Mouse (Mus musculus): ENCODE data around the gene Cyb561d1.

DNA sequence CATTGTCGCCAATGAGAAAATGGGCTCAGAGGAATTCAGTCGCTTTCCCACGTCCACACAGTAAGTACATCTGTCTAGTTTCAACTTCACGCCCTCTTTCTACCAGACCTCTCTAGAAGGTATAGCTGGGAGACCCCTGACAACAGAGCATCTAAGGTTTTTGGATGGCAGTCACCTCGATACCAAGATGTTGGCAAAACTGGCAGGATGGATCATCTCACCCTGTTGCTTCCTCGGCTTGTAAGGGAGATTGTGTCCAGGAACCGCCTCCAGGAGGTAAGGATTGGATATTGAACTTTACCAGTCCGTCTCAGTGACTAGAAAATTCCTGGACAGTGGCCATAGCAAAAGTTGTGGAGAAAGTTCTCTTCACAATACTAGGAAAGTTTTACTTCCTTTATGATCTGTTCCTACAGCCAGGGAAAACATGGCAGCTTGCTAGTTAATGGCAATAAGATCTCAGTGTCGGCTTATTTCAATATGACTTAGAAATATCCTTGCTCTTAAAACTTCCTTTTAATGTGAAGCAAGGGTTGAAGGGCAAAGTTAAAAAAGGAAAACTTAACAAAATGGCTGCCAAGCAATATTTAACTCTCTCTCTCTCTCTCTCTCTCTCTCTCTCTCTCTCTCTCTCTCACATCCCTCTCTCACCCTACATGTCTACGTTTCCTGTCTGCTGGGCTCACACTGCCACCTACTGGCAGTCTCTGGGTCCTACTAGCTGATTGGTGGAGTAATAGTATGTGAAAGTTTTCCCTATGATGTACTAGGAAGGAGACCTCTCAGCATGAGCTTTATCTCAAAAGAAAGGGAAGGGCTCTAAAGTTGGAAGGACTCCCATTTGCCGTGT, 53.4 kb downstream of the Cyb561d1 start:
- peak; percentile 70 to 98; a peak in 3 of 4 replicates for TF ChIP-seq CTCF (conservative IDR thresholded peaks at IDR 0.05 in 1 of 2, IDR thresholded peaks at IDR 0.05 in 1 of 2; ENCODE audit: low read depth in 2 of 2, low read length in 2 of 2)
- TF ChIP-seq EP300 (IDR thresholded peaks at IDR 0.05; ENCODE audit: low read length) = peak; percentile 56
- peak; percentile 34; the same call in 1 of the 2 replicates for TF ChIP-seq POLR2A (IDR thresholded peaks at IDR 0.05; ENCODE audit: low read depth, low read length)
- TF ChIP-seq HCFC1 (IDR thresholded peaks at IDR 0.05; ENCODE audit: low read depth, low read length) = peak; percentile 68
- peak; percentile 47; the same call in 1 of the 2 replicates for TF ChIP-seq TCF12 (IDR thresholded peaks at IDR 0.05; ENCODE audit: low read depth, low read length)
- peak; percentile 66; the same call in 1 of the 2 replicates for TF ChIP-seq NELFE (IDR thresholded peaks at IDR 0.05; ENCODE audit: low read depth, low read length)
- peak; percentile 13; the same call in 1 of the 2 replicates for TF ChIP-seq ZNF384 (IDR thresholded peaks at IDR 0.05; ENCODE audit: low read depth, low read length)
- TF ChIP-seq NRF1 (IDR thresholded peaks at IDR 0.05; ENCODE audit: low read depth, low read length) = peak; percentile 51; the same call in 1 of the 2 replicates
- no peak for TF ChIP-seq E2F4 (IDR thresholded peaks at IDR 0.05; ENCODE audit: insufficient replicate concordance, low read depth, low read length)
- no peak for TF ChIP-seq USF2 (conservative IDR thresholded peaks at IDR 0.05; ENCODE audit: low read depth, low read length)
- peak; percentile 89 for TF ChIP-seq SIN3A (IDR thresholded peaks at IDR 0.05; ENCODE audit: low read length)
